In the genomic region with DNA sequence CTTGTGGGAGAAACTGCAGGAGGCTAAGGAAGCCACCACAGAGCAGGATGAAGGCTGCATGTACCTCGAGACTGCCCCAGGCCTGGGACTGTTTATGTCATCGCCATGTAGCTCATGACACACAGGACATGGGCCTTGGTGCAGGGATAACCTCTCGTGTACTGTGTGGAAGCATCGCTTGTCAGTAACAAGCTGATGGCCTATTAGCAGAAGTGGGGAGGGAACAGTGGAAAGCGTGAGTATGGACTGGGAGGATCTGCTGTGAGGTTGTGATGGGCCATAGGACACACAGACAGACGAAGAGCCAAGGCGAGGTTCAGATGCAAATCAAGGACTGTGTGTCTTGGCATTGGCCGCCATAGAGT, we compare ENCODE assay signal across 10 mouse cellular contexts. TPM values are rescaled to one million over a fixed set of nuclear protein-coding genes. Genes with fewer than 3 reads are reported as not detected.
DNase-seq lines count a peak whose midpoint lies in the region; ATAC-seq lines count a peak whose summit lies in the region.
"Had no signal": no experiment of that assay in that cellular context is flagged by ENCODE, and none has a peak within 500 bp of the region (broad histone marks: within the 10 kb centered on the region; RNA-seq: fewer than 3 reads in every experiment).

No protein-coding gene starts in this region.

- no peak overlapping the region for H3K4me3 ChIP-seq in kidney, embryonic 15.5 days (replicated peaks)
- H3K4me3 ChIP-seq in kidney, embryonic 16.5 days (ENCODE audit: low read length), result no peak overlapping the region
- no peak overlapping the region for H3K4me3 ChIP-seq in embryonic facial prominence, embryonic 14.5 days (ENCODE audit: low read depth, low read length)
- no peak overlapping the region for H3K4me3 ChIP-seq in hindbrain, embryonic 11.5 days (ENCODE audit: low read depth, low read length)
- no peak overlapping the region for H3K4me3 ChIP-seq in midbrain, embryonic 15.5 days

- 0 out of 2 replicates have a peak, but pooled peaks have one; percentile 1 for ATAC-seq in kidney, embryonic 15.5 days (replicated peaks; ENCODE audit: low FRiP score)
- ATAC-seq in kidney, embryonic 16.5 days (ENCODE audit: low FRiP score, low TSS enrichment), result no peak
- peak; percentile 5; the same call in 1 of the 2 replicates for ATAC-seq in embryonic facial prominence, embryonic 14.5 days (ENCODE audit: low read depth)
- no peak for ATAC-seq in hindbrain, embryonic 11.5 days (ENCODE audit: low FRiP score)
- ATAC-seq in midbrain, embryonic 15.5 days (replicated peaks), result peak; percentile 37
- ATAC-seq: inflammation-experienced regulatory T-cells, adult 6 months had no signal

- H3K9ac ChIP-seq in kidney, embryonic 15.5 days, result no peak overlapping the region
- no peak overlapping the region for H3K9ac ChIP-seq in kidney, embryonic 16.5 days (replicated peaks; ENCODE audit: low read length)
- no peak overlapping the region for H3K9ac ChIP-seq in embryonic facial prominence, embryonic 14.5 days (ENCODE audit: low read depth, low read length)
- peak overlapping the region; percentile 37; the same call in 1 of the 2 replicates for H3K9ac ChIP-seq in hindbrain, embryonic 11.5 days (ENCODE audit: low read depth, low read length)
- peak overlapping the region; percentile 27 for H3K9ac ChIP-seq in midbrain, embryonic 15.5 days

- H3K36me3 ChIP-seq in kidney, embryonic 15.5 days, result peaks cover 20% of the 10 kb centered on the region
- peaks cover 8% of the 10 kb centered on the region; the same call in 1 of the 2 replicates for H3K36me3 ChIP-seq in kidney, embryonic 16.5 days (ENCODE audit: insufficient read depth, low read length)
- H3K36me3 ChIP-seq in embryonic facial prominence, embryonic 14.5 days (ENCODE audit: control insufficient read depth, insufficient read depth, low read length), result peaks cover 18% of the 10 kb centered on the region
- H3K36me3 ChIP-seq in hindbrain, embryonic 11.5 days (ENCODE audit: control insufficient read depth, insufficient read depth, low read length), result no peaks in the 10 kb centered on the region
- H3K36me3 ChIP-seq in midbrain, embryonic 15.5 days (replicated peaks), result peaks cover 13% of the 10 kb centered on the region; the same call in 1 of the 2 replicates

- intact Hi-C loops in left cerebral cortex, postnatal 36 days (cut with DNase I), result loop anchor here (2.0 kb wide), 1 partner anchor 97 kb away; no protein-coding TSS in a partner anchor

- no peak for DNase-seq in embryonic facial prominence, embryonic 14.5 days (ENCODE audit: low spot score)
- no peak for DNase-seq in hindbrain, embryonic 11.5 days (ENCODE audit: low spot score)
- DNase-seq in left cerebral cortex, postnatal 36 days (ENCODE audit: low spot score in 2 of 2), result no peak
- no peak for DNase-seq in testis, postnatal 14 days (ENCODE audit: low spot score)
- DNase-seq: adrenal gland, adult 8-10 months; lung, postnatal 10 days had no signal

- H3K4me1 ChIP-seq in kidney, embryonic 15.5 days, result peaks cover 24% of the 10 kb centered on the region
- H3K4me1 ChIP-seq in kidney, embryonic 16.5 days (ENCODE audit: insufficient read depth, low read length), result peaks cover 8% of the 10 kb centered on the region
- H3K4me1 ChIP-seq in embryonic facial prominence, embryonic 14.5 days (ENCODE audit: control insufficient read depth, insufficient read depth, low read length), result peaks cover 7% of the 10 kb centered on the region; the same call in 1 of the 2 replicates
- no peaks in the 10 kb centered on the region; the same call in 1 of the 2 replicates for H3K4me1 ChIP-seq in hindbrain, embryonic 11.5 days (replicated peaks; ENCODE audit: control insufficient read depth, insufficient read depth, low read length)
- peaks cover 14% of the 10 kb centered on the region for H3K4me1 ChIP-seq in midbrain, embryonic 15.5 days

- no peaks in the 10 kb centered on the region; the same call in 1 of the 2 replicates for H3K27me3 ChIP-seq in kidney, embryonic 15.5 days
- no peaks in the 10 kb centered on the region for H3K27me3 ChIP-seq in kidney, embryonic 16.5 days (ENCODE audit: insufficient read depth, low read length)
- H3K27me3 ChIP-seq in embryonic facial prominence, embryonic 14.5 days (replicated peaks; ENCODE audit: control insufficient read depth, insufficient read depth, low read length), result no peaks in the 10 kb centered on the region
- no peaks in the 10 kb centered on the region for H3K27me3 ChIP-seq in hindbrain, embryonic 11.5 days (ENCODE audit: control insufficient read depth, insufficient read depth, low read length)
- no peaks in the 10 kb centered on the region for H3K27me3 ChIP-seq in midbrain, embryonic 15.5 days (replicated peaks)

- no peak overlapping the region for H3K27ac ChIP-seq in kidney, embryonic 15.5 days
- H3K27ac ChIP-seq in kidney, embryonic 16.5 days (ENCODE audit: low read length), result no peak overlapping the region
- H3K27ac ChIP-seq in embryonic facial prominence, embryonic 14.5 days (replicated peaks; ENCODE audit: low read depth, low read length), result peak overlapping the region; percentile 74; the same call in 1 of the 2 replicates
- H3K27ac ChIP-seq in hindbrain, embryonic 11.5 days (ENCODE audit: low read depth, low read length), result peak overlapping the region; percentile 73
- peak overlapping the region; percentile 86 for H3K27ac ChIP-seq in midbrain, embryonic 15.5 days

- no peak overlapping the region for H3K4me2 ChIP-seq in kidney, embryonic 15.5 days
- no peak overlapping the region for H3K4me2 ChIP-seq in kidney, embryonic 16.5 days (replicated peaks; ENCODE audit: low read depth, low read length)
- no peak overlapping the region for H3K4me2 ChIP-seq in embryonic facial prominence, embryonic 14.5 days (ENCODE audit: low read depth, low read length)
- no peak overlapping the region for H3K4me2 ChIP-seq in hindbrain, embryonic 11.5 days (replicated peaks; ENCODE audit: low read depth, low read length)
- no peak overlapping the region for H3K4me2 ChIP-seq in midbrain, embryonic 15.5 days

- no peaks in the 10 kb centered on the region for H3K9me3 ChIP-seq in kidney, embryonic 15.5 days (replicated peaks)
- no peaks in the 10 kb centered on the region for H3K9me3 ChIP-seq in kidney, embryonic 16.5 days (ENCODE audit: low read length)
- no peaks in the 10 kb centered on the region for H3K9me3 ChIP-seq in embryonic facial prominence, embryonic 14.5 days (ENCODE audit: control insufficient read depth, low read length)
- no peaks in the 10 kb centered on the region for H3K9me3 ChIP-seq in hindbrain, embryonic 11.5 days (ENCODE audit: control insufficient read depth, low read length)
- no peaks in the 10 kb centered on the region for H3K9me3 ChIP-seq in midbrain, embryonic 15.5 days

- 78% methylated on average over 8 of the region's 8 CpGs for WGBS in kidney, embryonic 15.5 days
- WGBS in kidney, embryonic 16.5 days, result 72% methylated on average over 8 of the region's 8 CpGs
- WGBS in embryonic facial prominence, embryonic 14.5 days, result 67% methylated on average over 8 of the region's 8 CpGs
- 76% methylated on average over 8 of the region's 8 CpGs for WGBS in hindbrain, embryonic 11.5 days
- WGBS in midbrain, embryonic 15.5 days, result 72% methylated on average over 8 of the region's 8 CpGs

RNA-seq across cellular contexts. Expression of a gene that starts 12.9 kb away (rescaled TPM):
- 7.9 and 10.4 TPM in 2 replicates for polyA plus RNA-seq in kidney, embryonic 15.5 days (2015; fragmentation: Nextera tagmentation; extraction: Ambion mirVana)
- 7.3 and 7.4 TPM in 2 replicates for polyA plus RNA-seq in kidney, embryonic 16.5 days (2015; fragmentation: Nextera tagmentation; extraction: Ambion mirVana)
- 12.8 and 13.0 TPM in 2 replicates for polyA plus RNA-seq in embryonic facial prominence, embryonic 14.5 days (2014; fragmentation: Nextera tagmentation; extraction: Ambion mirVana)
- polyA plus RNA-seq in hindbrain, embryonic 11.5 days (2014; fragmentation: Nextera tagmentation; extraction: Ambion mirVana), result 4.7 and 6.2 TPM in 2 replicates
- 7.3 and 8.6 TPM in 2 replicates for polyA plus RNA-seq in midbrain, embryonic 15.5 days (2015; fragmentation: Nextera tagmentation; extraction: Ambion mirVana)
- total RNA-seq in left cerebral cortex, postnatal 36 days (2021), result 10 to 100 TPM in 1 of 2 experiments, 1 to 10 TPM in 1; 9.3 to 10.3 TPM

RNA-seq across cellular contexts. Expression of a gene that starts 27.3 kb away (rescaled TPM):
- polyA plus RNA-seq in kidney, embryonic 15.5 days (2015; fragmentation: Nextera tagmentation; extraction: Ambion mirVana), result 15.8 and 16.6 TPM in 2 replicates
- polyA plus RNA-seq in kidney, embryonic 16.5 days (2015; fragmentation: Nextera tagmentation; extraction: Ambion mirVana), result 15.7 and 17.5 TPM in 2 replicates
- polyA plus RNA-seq in embryonic facial prominence, embryonic 14.5 days (2014; fragmentation: Nextera tagmentation; extraction: Ambion mirVana), result 13.3 and 14.4 TPM in 2 replicates
- polyA plus RNA-seq in hindbrain, embryonic 11.5 days (2014; fragmentation: Nextera tagmentation; extraction: Ambion mirVana), result 8.5 and 8.7 TPM in 2 replicates
- 51.0 and 53.7 TPM in 2 replicates for polyA plus RNA-seq in midbrain, embryonic 15.5 days (2015; fragmentation: Nextera tagmentation; extraction: Ambion mirVana)
- total RNA-seq in left cerebral cortex, postnatal 36 days (2021), result 100 to 1,000 TPM; 258 to 267 TPM

RNA-seq across cellular contexts. Expression of a gene that starts 54.9 kb away (rescaled TPM):
- polyA plus RNA-seq in kidney, embryonic 15.5 days (2015; fragmentation: Nextera tagmentation; extraction: Ambion mirVana), result 1.0 and 1.8 TPM in 2 replicates
- polyA plus RNA-seq in kidney, embryonic 16.5 days (2015; fragmentation: Nextera tagmentation; extraction: Ambion mirVana), result 0.91 and 1.2 TPM in 2 replicates
- polyA plus RNA-seq in embryonic facial prominence, embryonic 14.5 days (2014; fragmentation: Nextera tagmentation; extraction: Ambion mirVana), result 5.9 and 8.3 TPM in 2 replicates
- polyA plus RNA-seq in hindbrain, embryonic 11.5 days (2014; fragmentation: Nextera tagmentation; extraction: Ambion mirVana), result 0.21 and 0.29 TPM in 2 replicates
- polyA plus RNA-seq in midbrain, embryonic 15.5 days (2015; fragmentation: Nextera tagmentation; extraction: Ambion mirVana), result 1.1 and 1.3 TPM in 2 replicates
- 1 to 10 TPM; 6.1 to 6.8 TPM for total RNA-seq in left cerebral cortex, postnatal 36 days (2021)
- polyA plus RNA-seq: inflammation-experienced regulatory T-cells, adult 6 months had no signal

Comparison
In these comparisons a context has a peak if more than half of its experiments do, and no peak if none do; other contexts are left out.
1. ATAC-seq: peak in kidney, embryonic 15.5 days (single experiment), embryonic facial prominence, embryonic 14.5 days (single experiment) and midbrain, embryonic 15.5 days (single experiment); none in kidney, embryonic 16.5 days (single experiment) and hindbrain, embryonic 11.5 days (single experiment).
2. H3K27ac ChIP-seq: peak in embryonic facial prominence, embryonic 14.5 days (single experiment), hindbrain, embryonic 11.5 days (single experiment) and midbrain, embryonic 15.5 days (single experiment); none in kidney, embryonic 15.5 days (single experiment) and kidney, embryonic 16.5 days (single experiment).
3. H3K9ac ChIP-seq: peak in hindbrain, embryonic 11.5 days (single experiment) and midbrain, embryonic 15.5 days (single experiment); none in kidney, embryonic 15.5 days (single experiment), kidney, embryonic 16.5 days (single experiment) and embryonic facial prominence, embryonic 14.5 days (single experiment).